Mouse (Mus musculus) retina, adult 2 months (tissue): ENCODE measurements around the gene Myb.

ENCODE experiments used
- DNase-seq: peaks from one replicate; pipeline ENCODE4 v3.0.0-alpha.2; 2012; ENCODE audit warnings: low read depth, low spot score

Myb gene

DNA sequence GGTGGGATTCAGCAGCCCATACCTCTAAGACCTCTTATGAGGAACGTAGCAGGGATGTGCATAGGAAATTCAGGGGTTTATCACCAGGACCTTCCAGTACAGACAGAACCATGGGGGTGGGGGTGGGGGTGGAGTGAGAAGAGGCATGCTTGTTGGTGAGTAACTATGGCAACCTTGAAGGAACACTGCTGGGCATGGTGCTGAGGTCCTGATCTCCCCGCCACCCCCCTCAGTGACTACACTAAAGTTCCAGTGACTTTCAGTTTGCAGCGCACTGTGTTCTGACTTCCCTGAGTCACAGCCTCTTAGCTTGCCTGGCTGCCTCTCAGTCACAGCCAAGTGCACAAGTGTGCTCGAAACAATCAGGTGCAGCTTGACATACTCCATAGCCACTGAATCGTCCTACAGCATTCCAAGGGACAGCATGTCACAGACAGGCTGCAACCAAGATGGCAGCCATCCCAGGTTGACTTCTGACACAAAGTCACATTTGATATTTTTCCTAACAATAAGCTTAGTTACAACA lies 32.6 kb downstream of the Myb start:
- DNase-seq, result no peak

DNA sequence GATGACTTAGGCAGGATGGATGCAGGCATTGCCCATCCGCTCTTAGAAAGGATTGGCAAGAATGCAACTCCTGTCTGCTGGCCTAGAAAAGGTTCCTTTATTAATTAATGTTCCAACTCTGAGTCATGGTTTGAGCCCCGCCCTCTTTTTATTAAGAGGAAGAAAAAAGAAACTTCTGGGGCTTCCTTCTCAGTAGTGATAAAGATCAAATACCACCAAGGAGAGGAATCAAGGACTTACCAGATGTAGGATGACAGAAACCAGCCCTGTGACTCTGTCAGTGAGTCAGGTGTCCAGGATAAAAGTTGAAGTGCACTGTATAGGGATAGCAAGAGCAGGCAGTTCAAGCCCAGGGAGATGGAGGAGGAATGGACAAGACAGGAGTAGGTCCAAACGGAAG lies 42.4 kb downstream of the Myb start:
- DNase-seq, result no peak

GRCm38 (mm10) chr10:21114459-21114858 lies 46.3 kb downstream of the Myb start:
- DNase-seq, result no peak

DNA sequence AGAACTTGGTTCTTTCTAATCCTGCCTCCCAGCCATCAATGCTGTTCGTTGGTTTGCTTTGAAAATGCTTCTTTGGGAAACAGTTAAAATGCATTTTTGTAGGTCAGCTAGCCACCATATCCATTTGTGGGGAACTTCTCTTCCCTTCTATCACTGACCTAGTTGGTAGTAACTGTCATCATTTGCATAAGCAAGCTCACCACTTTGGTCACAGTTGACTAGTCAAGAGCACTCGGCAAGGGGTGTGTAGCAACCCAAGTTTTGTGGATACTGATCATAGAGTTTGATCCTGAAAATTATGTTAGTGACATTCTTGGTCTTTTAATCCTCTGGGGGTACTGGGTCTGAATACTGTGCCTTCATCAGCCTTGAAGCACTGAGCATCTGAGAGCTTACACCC lies 48.1 kb downstream of the Myb start:
- no peak for DNase-seq

GRCm38 (mm10) chr10:21109337-21110056 lies 51.3 kb downstream of the Myb start:
- no peak for DNase-seq

GRCm38 (mm10) chr10:21108796-21109195 lies 52.0 kb downstream of the Myb start:
- no peak for DNase-seq

GRCm38 (mm10) chr10:21108182-21108581 lies 52.6 kb downstream of the Myb start:
- DNase-seq, result no peak

DNA sequence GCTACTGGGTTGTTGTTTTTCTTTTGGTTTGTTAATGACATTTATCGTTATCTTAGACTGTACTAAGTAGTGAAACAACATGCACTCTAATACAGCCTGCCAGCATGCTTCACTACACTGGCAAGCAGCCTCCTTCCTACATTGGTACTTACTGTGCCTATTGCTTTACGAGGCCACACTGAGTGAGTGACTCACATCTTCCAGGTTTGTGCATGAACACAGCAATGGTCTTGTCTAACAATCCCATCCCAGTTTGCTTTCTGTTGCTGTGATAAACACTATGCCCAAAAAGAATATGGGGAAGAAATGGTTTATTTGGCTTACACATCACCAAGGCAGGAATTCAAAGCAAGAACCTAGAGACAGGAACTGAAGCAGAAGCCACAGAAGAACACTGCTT lies 55.6 kb downstream of the Myb start:
- no peak for DNase-seq

DNA sequence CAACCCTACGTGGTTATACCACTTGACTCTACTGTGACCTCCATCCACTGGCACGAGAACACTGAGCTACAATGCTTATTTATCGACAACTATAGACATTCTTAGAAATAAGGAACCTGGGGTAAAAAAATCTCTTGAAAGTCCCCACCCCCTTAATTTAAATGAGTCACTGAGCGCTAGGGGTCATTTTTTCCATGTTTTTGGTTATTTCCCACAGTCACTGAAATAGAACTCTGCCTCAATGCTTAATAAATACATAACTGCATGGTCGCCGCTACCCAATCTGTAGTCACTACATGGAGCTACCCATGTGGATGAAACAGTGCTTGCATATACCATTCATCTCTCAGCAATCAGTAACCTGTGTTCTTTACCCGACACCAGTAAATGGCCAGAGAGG lies 58.1 kb downstream of the Myb start:
- DNase-seq, result no peak

GRCm38 (mm10) chr10:21101948-21102347 lies 58.8 kb downstream of the Myb start:
- DNase-seq, result no peak

GRCm38 (mm10) chr10:21100646-21101249 lies 60.0 kb downstream of the Myb start:
- no peak for DNase-seq

- DNase-seq, result no peak
Observed at GRCm38 (mm10) chr10:21099515-21099914, 61.3 kb downstream of the Myb start.

DNA sequence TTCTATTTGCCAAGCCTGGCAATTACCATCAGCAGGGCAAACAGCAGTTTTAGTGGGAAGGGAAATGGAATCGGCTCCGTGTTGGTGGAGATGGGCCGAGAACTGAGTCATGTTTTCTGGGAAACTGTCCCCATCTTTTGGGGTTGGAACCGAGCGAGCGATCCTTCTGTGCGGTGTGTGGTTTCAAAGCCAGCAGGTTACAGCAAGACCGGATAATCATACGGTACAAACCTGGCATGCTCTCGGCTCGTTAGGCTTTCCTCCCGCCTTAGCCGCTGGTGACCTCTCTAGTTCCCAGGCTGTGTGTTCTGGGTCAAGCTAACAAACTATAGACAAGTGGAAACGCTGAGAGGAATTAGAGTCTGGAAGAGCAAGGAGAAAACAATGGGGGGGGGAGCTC lies 65.2 kb downstream of the Myb start:
- no peak for DNase-seq

GRCm38 (mm10) chr10:21094896-21095295 lies 65.9 kb downstream of the Myb start:
- no peak for DNase-seq

- no peak for DNase-seq
Observed at GRCm38 (mm10) chr10:21093301-21093700, 67.5 kb downstream of the Myb start.

DNA sequence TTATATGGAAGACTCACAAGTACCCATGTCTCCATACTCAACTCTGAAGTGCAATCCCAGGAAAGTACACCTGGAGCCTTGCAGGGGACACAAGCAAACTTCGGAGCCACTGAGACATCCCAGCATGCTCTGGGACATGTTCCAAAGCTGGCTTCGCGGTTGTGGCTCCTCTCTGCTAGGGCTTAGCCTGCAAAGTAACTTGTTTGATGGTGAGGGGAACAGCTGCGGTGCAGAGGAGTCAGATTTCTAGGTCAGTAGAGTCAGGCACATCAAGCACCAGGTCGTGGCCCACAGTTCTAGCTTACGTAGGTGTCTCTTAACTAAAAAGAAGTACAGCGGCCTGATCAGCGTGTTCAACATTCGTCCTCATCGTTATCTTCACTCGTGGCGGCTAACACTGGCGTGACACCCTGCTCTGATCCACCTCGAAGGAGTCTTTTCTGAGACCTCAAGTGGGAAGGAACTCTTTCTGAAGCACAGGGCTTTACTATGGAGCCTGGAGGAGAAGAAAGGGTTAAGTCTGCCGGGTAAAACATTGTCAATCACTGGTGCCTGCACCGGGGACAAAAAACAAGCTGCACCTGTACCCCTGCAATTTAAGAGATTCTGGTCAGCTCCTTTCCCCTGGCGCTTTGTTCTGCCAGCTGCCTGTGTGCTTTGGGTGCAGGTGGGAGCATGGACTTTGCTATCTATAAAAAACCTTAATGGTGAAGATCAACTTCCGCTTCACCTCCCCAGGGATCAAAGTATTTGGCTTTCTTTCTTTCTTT lies 68.1 kb downstream of the Myb start:
- no peak for DNase-seq

DNA sequence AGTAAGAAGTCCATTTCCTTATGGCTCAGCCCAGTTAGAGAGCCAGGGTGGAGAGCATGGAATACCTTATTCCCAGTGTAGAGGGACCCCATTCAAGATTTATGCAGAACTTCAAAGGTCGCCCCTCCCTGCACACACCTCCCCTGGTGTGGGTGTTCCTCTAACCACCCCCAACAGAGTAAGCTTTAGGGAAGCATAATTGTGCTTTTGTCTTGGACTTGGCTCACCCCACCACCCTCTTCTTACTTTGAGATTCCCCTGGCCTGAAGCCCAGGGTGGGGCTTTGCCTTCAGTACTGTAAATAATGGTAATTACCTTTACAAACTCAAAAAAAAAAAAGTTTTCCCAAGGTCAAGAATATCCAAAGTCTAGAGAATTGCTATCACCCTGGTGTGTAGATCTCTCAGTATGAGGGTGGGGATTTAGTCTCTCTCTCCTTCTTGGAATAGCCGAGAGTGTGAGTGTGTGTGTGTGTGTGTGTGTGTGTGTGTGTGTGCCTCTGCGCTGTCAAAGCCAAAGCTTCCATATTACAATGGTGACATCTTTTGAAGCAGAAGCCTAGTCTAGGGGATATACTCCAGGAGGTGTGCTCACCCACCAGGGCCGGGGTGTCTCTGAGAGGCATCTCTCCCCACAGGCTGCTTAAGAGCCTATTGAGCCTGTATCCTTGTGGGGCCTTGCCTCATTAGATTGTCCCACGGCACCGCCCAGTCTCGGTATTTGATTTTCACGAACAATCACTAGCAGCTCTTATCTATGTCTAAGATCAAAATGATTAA lies 69.7 kb downstream of the Myb start:
- no peak for DNase-seq

- no peak for DNase-seq
Observed at GRCm38 (mm10) chr10:21089541-21089940, 71.2 kb downstream of the Myb start.

DNA sequence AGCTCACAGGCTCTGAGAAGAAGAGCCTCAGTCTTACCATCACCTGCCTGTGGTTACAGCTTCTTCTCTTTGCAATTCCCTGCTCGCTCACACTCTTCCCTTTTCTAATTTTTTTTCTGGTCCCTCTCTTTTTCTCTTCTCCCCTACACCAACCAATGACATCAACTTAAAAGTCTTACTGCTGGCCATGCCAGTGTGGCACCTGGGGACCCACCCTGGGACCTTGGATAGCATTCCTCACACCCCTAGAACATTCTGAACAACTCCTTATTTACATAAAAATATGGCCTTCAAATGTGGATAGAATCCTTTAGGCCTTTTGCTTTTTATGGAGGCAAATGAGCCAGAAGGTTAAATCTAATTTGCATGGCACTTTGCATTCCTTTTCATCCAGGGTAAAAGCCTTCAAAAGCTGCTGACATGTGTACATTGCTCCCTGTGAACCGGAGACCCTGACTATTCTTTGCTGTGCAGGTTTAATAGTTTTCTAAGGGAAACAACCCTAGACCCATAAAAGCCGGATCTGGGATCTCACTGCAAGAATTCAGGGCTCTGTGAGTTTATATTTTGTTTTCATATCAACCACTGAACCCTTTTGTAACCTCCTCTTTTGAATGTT lies 73.1 kb downstream of the Myb start:
- no peak for DNase-seq

DNA sequence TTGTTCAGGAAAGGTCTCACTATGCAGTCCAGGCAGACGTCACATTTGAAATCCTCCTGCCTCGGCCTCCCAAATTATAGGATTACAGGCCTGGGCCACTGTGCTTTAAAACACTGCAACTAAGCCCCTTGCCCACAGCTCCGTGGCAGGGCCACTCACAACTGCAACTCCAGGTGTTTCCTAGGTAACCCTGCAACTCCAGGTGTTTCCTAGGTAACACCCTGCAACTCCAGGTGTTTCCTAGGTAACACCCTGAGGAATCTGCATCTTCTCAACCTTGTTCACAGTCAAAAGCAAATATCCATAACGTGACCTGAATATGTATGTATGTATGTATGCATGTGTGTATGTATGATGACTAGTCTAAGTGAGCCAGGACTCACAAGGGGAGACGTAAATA lies 75.7 kb downstream of the Myb start:
- DNase-seq, result no peak

DNA sequence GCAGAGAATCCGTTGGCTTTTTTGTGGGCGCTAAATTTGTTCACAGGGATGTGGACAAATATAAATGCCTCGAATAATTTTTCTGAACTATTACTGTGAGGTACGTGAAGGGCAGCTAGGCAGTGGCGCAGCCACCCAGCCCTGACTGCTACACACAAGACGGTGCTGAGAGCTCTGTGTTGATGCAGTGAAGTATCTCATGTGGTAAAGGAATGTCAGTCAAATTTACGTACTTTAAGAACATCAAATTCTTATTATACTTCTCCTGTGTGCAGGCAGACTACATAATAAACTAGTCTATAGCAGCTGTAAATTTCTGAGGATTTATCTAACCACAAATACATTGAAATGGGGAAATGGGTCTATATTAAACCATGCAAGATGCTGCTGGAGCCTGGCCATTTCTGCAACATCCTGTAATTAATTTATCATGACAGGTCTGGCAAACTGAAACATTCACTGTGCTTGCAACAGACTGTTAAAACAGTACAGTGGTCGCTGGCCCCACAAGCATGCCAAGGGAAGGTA lies 77.3 kb downstream of the Myb start:
- no peak for DNase-seq
